Comparison of ENCODE assay signal across 8 mouse cellular contexts in genomic region chr17:63185531-63185930, GRCm38 (mm10).
A peak's percentile ranks its signal among the peaks of the same experiment; 100 is the strongest.
DNase-seq lines count a peak whose midpoint lies in the region; ATAC-seq lines count a peak whose summit lies in the region.

No protein-coding gene starts in this region.

- H3K27me3 ChIP-seq in kidney, embryonic 15.5 days, result no peaks in the 10 kb centered on the region
- H3K27me3 ChIP-seq in embryonic facial prominence, embryonic 14.5 days (replicated peaks; ENCODE audit: control insufficient read depth, insufficient read depth, low read length), result no peaks in the 10 kb centered on the region
- peaks cover 3% of the 10 kb centered on the region; the same call in 1 of the 2 replicates for H3K27me3 ChIP-seq in midbrain, embryonic 13.5 days

- no peak overlapping the region for H3K4me3 ChIP-seq in kidney, embryonic 15.5 days (replicated peaks)
- no peak overlapping the region for H3K4me3 ChIP-seq in embryonic facial prominence, embryonic 14.5 days (ENCODE audit: low read depth, low read length)
- no peak overlapping the region for H3K4me3 ChIP-seq in midbrain, embryonic 13.5 days (replicated peaks)

- peak; percentile 56; the same call in 1 of the 2 replicates for ATAC-seq in kidney, embryonic 15.5 days (replicated peaks; ENCODE audit: low FRiP score)
- ATAC-seq in embryonic facial prominence, embryonic 14.5 days (ENCODE audit: low read depth), result peak; percentile 65; the same call in 1 of the 2 replicates
- ATAC-seq in midbrain, embryonic 13.5 days, result peak; percentile 50; the same call in 1 of the 2 replicates
- ATAC-seq in CD4-positive, CD25-positive, alpha-beta regulatory T cell, adult 4 months, result no peak

- no peak overlapping the region for H3K9ac ChIP-seq in kidney, embryonic 15.5 days
- no peak overlapping the region for H3K9ac ChIP-seq in embryonic facial prominence, embryonic 14.5 days (ENCODE audit: low read depth, low read length)
- H3K9ac ChIP-seq in midbrain, embryonic 13.5 days (replicated peaks), result no peak overlapping the region

- H3K27ac ChIP-seq in kidney, embryonic 15.5 days, result no peak overlapping the region
- H3K27ac ChIP-seq in embryonic facial prominence, embryonic 14.5 days (replicated peaks; ENCODE audit: low read depth, low read length), result no peak overlapping the region
- H3K27ac ChIP-seq in midbrain, embryonic 13.5 days, result no peak overlapping the region

- H3K4me2 ChIP-seq in kidney, embryonic 15.5 days, result no peak overlapping the region
- no peak overlapping the region for H3K4me2 ChIP-seq in embryonic facial prominence, embryonic 14.5 days (ENCODE audit: low read depth, low read length)
- peak overlapping the region; percentile 21; the same call in 1 of the 2 replicates for H3K4me2 ChIP-seq in midbrain, embryonic 13.5 days (replicated peaks)

- 43% methylated on average over 9 of the region's 9 CpGs for WGBS in kidney, embryonic 15.5 days
- 66% methylated on average over 9 of the region's 9 CpGs for WGBS in embryonic facial prominence, embryonic 14.5 days
- WGBS in midbrain, embryonic 13.5 days, result 17% methylated on average over 9 of the region's 9 CpGs

- H3K9me3 ChIP-seq in kidney, embryonic 15.5 days (replicated peaks), result no peaks in the 10 kb centered on the region
- H3K9me3 ChIP-seq in embryonic facial prominence, embryonic 14.5 days (ENCODE audit: control insufficient read depth, low read length), result no peaks in the 10 kb centered on the region
- H3K9me3 ChIP-seq in midbrain, embryonic 13.5 days, result no peaks in the 10 kb centered on the region

- no peak for DNase-seq in kidney, adult 8-10 months
- peak; percentile 62 for DNase-seq in embryonic facial prominence, embryonic 14.5 days (ENCODE audit: low spot score)
- DNase-seq in kidney, postnatal 36 days, result peak; percentile 8 to 18
- no peak for DNase-seq in natural killer cell, adult 2 months (ENCODE audit: low spot score in 2 of 2)
- DNase-seq in thymus, postnatal 14 days, result no peak

- H3K4me1 ChIP-seq in kidney, embryonic 15.5 days, result peaks cover 10% of the 10 kb centered on the region
- no peaks in the 10 kb centered on the region for H3K4me1 ChIP-seq in embryonic facial prominence, embryonic 14.5 days (ENCODE audit: control insufficient read depth, insufficient read depth, low read length)
- H3K4me1 ChIP-seq in midbrain, embryonic 13.5 days (replicated peaks), result peaks cover 20% of the 10 kb centered on the region

- no peaks in the 10 kb centered on the region for H3K36me3 ChIP-seq in kidney, embryonic 15.5 days
- H3K36me3 ChIP-seq in embryonic facial prominence, embryonic 14.5 days (ENCODE audit: control insufficient read depth, insufficient read depth, low read length), result no peaks in the 10 kb centered on the region
- no peaks in the 10 kb centered on the region for H3K36me3 ChIP-seq in midbrain, embryonic 13.5 days

Comparison
In these comparisons a context has a peak if more than half of its experiments do, and no peak if none do; other contexts are left out.
1. DNase-seq: peak in embryonic facial prominence, embryonic 14.5 days (single experiment) and kidney, postnatal 36 days (2 of 2); none in kidney, adult 8-10 months (0 of 2), natural killer cell, adult 2 months (0 of 2) and thymus, postnatal 14 days (single experiment).